Mouse (Mus musculus): Measurements from ENCODE around the gene Snupn.
A peak's percentile ranks its signal among the peaks of the same experiment; 100 is the strongest.
"Not testable (repeated sequence)": the region's sequence is repeated elsewhere in the genome, so short reads cannot be mapped to it uniquely, and the experiment has no call there.

The Snupn gene

GRCm38 (mm10) chr9:56950414-56951400 is at the start of gene Snupn:
Gene Snupn, plus strand, starts transcription at chr9:56950878.
- peak; percentile 98 for DNase-seq (ENCODE audit: low spot score)

- DNase-seq (ENCODE audit: low spot score): peak; percentile 61
Measured at GRCm38 (mm10) chr9:56901187-56901586, 49.5 kb upstream of the Snupn start.

- DNase-seq (ENCODE audit: low spot score): no peak
Measured at GRCm38 (mm10) chr9:56903662-56904061, 47.0 kb upstream of the Snupn start.

GRCm38 (mm10) chr9:56907549-56907948 is 43.1 kb upstream of the Snupn start:
- DNase-seq (ENCODE audit: low spot score): no peak

- not testable (repeated sequence) for DNase-seq (ENCODE audit: low spot score)
Measured at GRCm38 (mm10) chr9:56909991-56910390, 40.7 kb upstream of the Snupn start.

- DNase-seq (ENCODE audit: low spot score): no peak
Measured at GRCm38 (mm10) chr9:56911017-56911416, 39.7 kb upstream of the Snupn start.

- DNase-seq (ENCODE audit: low spot score): no peak
Measured at GRCm38 (mm10) chr9:56913991-56914390, 36.7 kb upstream of the Snupn start.

- no peak for DNase-seq (ENCODE audit: low spot score)
Measured at GRCm38 (mm10) chr9:56915116-56915515, 35.6 kb upstream of the Snupn start.

GRCm38 (mm10) chr9:56915695-56916410 is 34.8 kb upstream of the Snupn start:
- DNase-seq (ENCODE audit: low spot score): peak; percentile 41

GRCm38 (mm10) chr9:56917131-56917530 is 33.5 kb upstream of the Snupn start:
- DNase-seq (ENCODE audit: low spot score): no peak

- DNase-seq (ENCODE audit: low spot score): no peak
Measured at GRCm38 (mm10) chr9:56918466-56918865, 32.2 kb upstream of the Snupn start.

- no peak for DNase-seq (ENCODE audit: low spot score)
Measured at GRCm38 (mm10) chr9:56922746-56923145, 27.9 kb upstream of the Snupn start.

GRCm38 (mm10) chr9:56923841-56924650 is 26.6 kb upstream of the Snupn start:
- DNase-seq (ENCODE audit: low spot score): no peak

- DNase-seq (ENCODE audit: low spot score): peak; percentile 89
Measured at GRCm38 (mm10) chr9:56924651-56925027, 26.0 kb upstream of the Snupn start.

GRCm38 (mm10) chr9:56925291-56926024 is 25.2 kb upstream of the Snupn start:
- DNase-seq (ENCODE audit: low spot score): no peak

- no peak for DNase-seq (ENCODE audit: low spot score)
Measured at GRCm38 (mm10) chr9:56926025-56926360, 24.7 kb upstream of the Snupn start.

- DNase-seq (ENCODE audit: low spot score): no peak
Measured at GRCm38 (mm10) chr9:56926387-56926786, 24.3 kb upstream of the Snupn start.

- DNase-seq (ENCODE audit: low spot score): peak; percentile 68
Measured at GRCm38 (mm10) chr9:56927191-56928012, 23.3 kb upstream of the Snupn start.

GRCm38 (mm10) chr9:56928041-56928811 is 22.5 kb upstream of the Snupn start, which contains the start of gene Snx33:
Gene Snx33, minus strand, starts transcription at chr9:56928371.
- peak; percentile 95 for DNase-seq (ENCODE audit: low spot score)

- no peak for DNase-seq (ENCODE audit: low spot score)
Measured at GRCm38 (mm10) chr9:56929496-56929895, 21.2 kb upstream of the Snupn start.
